Mouse (Mus musculus): ENCODE measurements around the gene Clcn6.

DNA sequence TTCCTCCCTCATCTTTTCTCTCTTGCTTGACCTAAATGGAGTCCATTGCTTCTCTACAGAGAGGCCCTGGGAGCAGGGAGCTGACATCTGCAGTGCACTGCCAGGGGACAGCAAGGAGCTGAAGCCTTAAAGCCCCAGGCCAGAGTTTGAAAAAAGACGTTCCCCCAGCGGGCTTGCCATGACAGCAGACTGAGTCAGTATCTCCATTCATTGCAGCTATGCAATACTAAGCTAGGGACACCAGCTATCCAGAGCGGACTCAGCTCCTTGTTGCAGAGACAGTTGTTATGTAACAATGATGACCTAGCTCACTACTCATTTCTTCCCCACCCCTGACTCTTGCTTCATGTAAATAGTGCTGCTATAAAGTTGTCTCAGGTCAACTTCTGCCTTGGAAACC lies 43.3 kb downstream of the Clcn6 start:
- TF ChIP-seq CTCF (IDR thresholded peaks at IDR 0.05; ENCODE audit: low read depth, low read length), result no peak
- TF ChIP-seq POLR2A (IDR thresholded peaks at IDR 0.05; ENCODE audit: borderline replicate concordance, low read depth, low read length), result no peak

Data from bone marrow macrophage, adult 2 months (primary cell).